Mouse (Mus musculus): ENCODE results near the gene Itga4.

GRCm38 (mm10) chr2:79339003-79339402 is 83.8 kb downstream of the Itga4 start:
- TF ChIP-seq EP300 (IDR thresholded peaks at IDR 0.05) (no peak), CTCF (IDR thresholded peaks at IDR 0.05) (no peak)

All from lung, postnatal 0 days (tissue).